Mouse (Mus musculus) hindbrain, postnatal 0 days (tissue): Measurements from ENCODE around the gene Gpr18. TPM values are rescaled to one million over a fixed set of nuclear protein-coding genes. Genes with fewer than 3 reads are reported as not detected.

Experiments
- ATAC-seq: fragments of 200-750 bp; cut with Nextera tagmentation; 2 replicates; pipeline ENCODE4 v1.8.0; 2017; ENCODE audit warnings: mild to moderate bottlenecking, moderate TSS enrichment, moderate library complexity
- DNase-seq: peaks from one replicate; pipeline ENCODE4 v3.0.0-alpha.2; 2015; ENCODE audit warnings: low spot score
- H3K27ac ChIP-seq: fragments of 300-500 bp; sonication (generic); 2 replicates; pipeline ENCODE4 v1.5.1; 2014; ENCODE audit warnings: mild to moderate bottlenecking
- H3K27me3 ChIP-seq: fragments of 300-500 bp; sonication (generic); 2 replicates; pipeline ENCODE4 v1.6.1; 2014; ENCODE audit warnings: low read length, mixed read lengths; ENCODE audit not compliant: insufficient read depth
- H3K36me3 ChIP-seq: fragments of 300-500 bp; sonication (generic); 2 replicates; pipeline ENCODE4 v1.6.1; 2014; ENCODE audit warnings: low read length, mixed read lengths; ENCODE audit not compliant: insufficient read depth
- H3K4me1 ChIP-seq: fragments of 300-500 bp; sonication (generic); 2 replicates; pipeline ENCODE4 v1.6.1; 2014; ENCODE audit warnings: antibody characterized with exemption, low read length, mixed read lengths; ENCODE audit not compliant: insufficient read depth
- H3K4me2 ChIP-seq: fragments of 300-500 bp; sonication (generic); 2 replicates; pipeline ENCODE4 v1.6.1; 2014; ENCODE audit warnings: low read depth, mild to moderate bottlenecking, low read length, moderate library complexity, mixed read lengths
- H3K4me3 ChIP-seq: fragments of 300-500 bp; sonication (generic); 2 replicates; pipeline ENCODE4 v1.5.1; 2014; ENCODE audit warnings: low read length
- H3K9ac ChIP-seq: fragments of 300-500 bp; sonication (generic); replicated peaks from 2 replicates; pipeline ENCODE4 v1.6.1; 2014; ENCODE audit warnings: mild to moderate bottlenecking, low read length, moderate library complexity, mixed read lengths
- H3K9me3 ChIP-seq: fragments of 300-500 bp; sonication (generic); 2 replicates; pipeline ENCODE4 v1.6.1; 2016; ENCODE audit warnings: low read length, mixed read lengths
- CTCF ChIP-seq: IDR thresholded peaks from 2 replicates; pipeline ENCODE4 v1.5.1; 2016; ENCODE audit warnings: antibody characterized with exemption, control low read depth, low read depth
- WGBS: fragments of 180-500 bp; shearing (Covaris S2); extraction: QIAGEN DNeasy Blood & Tissue Kit; methylation state at CpG from one replicate; pipeline ENCODE4 v1.1.7; 2014; 5-methylcytosine and 5-hydroxymethylcytosine counted together
- polyA plus RNA-seq: library from polyadenylated mRNA; unstranded; fragments of >200 nt; fragmentation: Nextera tagmentation; extraction: Ambion mirVana; gene quantifications from 2 replicates; pipeline ENCODE4 v1.2.1, GENCODE M21; 2015
- total RNA-seq: library from RNA; depleted of rRNA; stranded (reverse); fragments of >200 nt; gene quantifications from 2 replicates; pipeline ENCODE4 v1.2.3, GENCODE M21; 2014

Gene Gpr18
- total and polyA plus RNA-seq, 2 experiments from 2014 or later = not detected

GRCm38 (mm10) chr14:121926901-121927300 is 11.3 kb upstream of the Gpr18 start:
- WGBS = 84% methylated on average over 6 of the region's 6 CpGs

DNA sequence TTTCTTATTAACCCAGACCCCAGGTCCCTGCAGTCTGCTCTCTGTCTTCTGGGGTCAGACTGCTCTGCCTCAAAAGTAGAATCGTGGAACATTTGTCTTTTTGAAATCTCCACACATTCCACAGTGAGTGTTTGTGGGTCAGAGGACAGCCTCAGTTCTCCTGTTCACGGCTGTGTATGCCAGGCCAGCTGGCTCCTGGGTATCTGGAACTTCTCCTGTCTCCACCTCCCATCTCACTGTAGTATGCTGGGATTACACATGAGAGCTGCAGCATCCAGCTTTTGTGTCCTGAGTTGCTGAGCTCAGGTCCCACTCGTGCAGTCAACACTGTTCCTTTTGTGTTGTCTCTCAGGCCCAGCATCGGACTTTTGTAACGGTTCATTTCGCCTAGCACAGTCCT is 9.3 kb upstream of the Gpr18 start:
- no peaks in the 10 kb centered on the region for H3K9me3 ChIP-seq
- ATAC-seq = no peak
- no peak overlapping the region for H3K4me2 ChIP-seq
- no peak overlapping the region for H3K4me3 ChIP-seq
- 72% methylated on average over 6 of the region's 6 CpGs for WGBS
- no peak overlapping the region for H3K9ac ChIP-seq
- H3K27me3 ChIP-seq = no peaks in the 10 kb centered on the region
- no peaks in the 10 kb centered on the region for H3K4me1 ChIP-seq
- H3K27ac ChIP-seq = no peak overlapping the region
- no peaks in the 10 kb centered on the region for H3K36me3 ChIP-seq
- no peak for DNase-seq
- TF ChIP-seq CTCF = no peak

More at GRCm38 (mm10) chr14:121926901-121927300, 11.3 kb upstream of the Gpr18 start:
- Histone ChIP-seq H3K9me3 (no peaks in the 10 kb centered on the region), H3K9ac (no peak overlapping the region), H3K4me2 (no peak overlapping the region), H3K4me1 (no peaks in the 10 kb centered on the region), H3K36me3 (no peaks in the 10 kb centered on the region), H3K27ac (no peak overlapping the region), H3K4me3 (no peak overlapping the region), H3K27me3 (no peaks in the 10 kb centered on the region)
- ATAC-seq = no peak
- no peak for TF ChIP-seq CTCF
- DNase-seq = no peak

- Histone ChIP-seq H3K9me3 (no peaks in the 10 kb centered on the region), H3K4me2 (no peak overlapping the region), H3K4me1 (no peaks in the 10 kb centered on the region), H3K27ac (no peak overlapping the region), H3K27me3 (no peaks in the 10 kb centered on the region), H3K4me3 (no peak overlapping the region), H3K36me3 (no peaks in the 10 kb centered on the region), H3K9ac (no peak overlapping the region)
- WGBS = 70% methylated on average over 4 of the region's 4 CpGs
- TF ChIP-seq CTCF = no peak
- DNase-seq = no peak
- ATAC-seq = no peak
Measured at GRCm38 (mm10) chr14:121922731-121923130, 7.2 kb upstream of the Gpr18 start.

DNA sequence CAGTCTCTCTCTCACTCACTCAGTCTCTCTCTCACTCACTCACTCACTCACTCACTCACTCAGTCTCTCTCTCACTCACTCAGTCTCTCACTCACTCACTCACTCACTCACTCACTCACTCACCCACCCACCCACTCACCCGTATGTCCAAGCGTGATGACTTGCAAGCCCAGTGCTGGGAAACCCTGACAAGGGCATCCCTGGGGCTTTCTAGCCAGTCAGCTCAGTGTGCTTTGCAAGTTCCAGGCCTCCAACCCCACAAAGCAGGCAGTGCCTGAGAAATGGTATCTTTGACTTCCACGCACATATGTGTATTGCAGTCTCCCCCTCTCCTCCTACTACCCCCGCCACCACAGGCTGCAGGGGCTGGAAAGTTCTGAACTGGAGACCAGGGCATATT is 6.4 kb upstream of the Gpr18 start:
- H3K4me2 ChIP-seq = no peak overlapping the region
- no peak overlapping the region for H3K27ac ChIP-seq
- no peaks in the 10 kb centered on the region for H3K9me3 ChIP-seq
- H3K36me3 ChIP-seq = peaks cover 1% of the 10 kb centered on the region; the same call in 1 of the 2 replicates
- H3K4me1 ChIP-seq = no peaks in the 10 kb centered on the region
- no peak for ATAC-seq
- no peaks in the 10 kb centered on the region for H3K27me3 ChIP-seq
- TF ChIP-seq CTCF = no peak
- H3K4me3 ChIP-seq = no peak overlapping the region
- 90% methylated on average over 4 of the region's 4 CpGs for WGBS
- no peak for DNase-seq
- no peak overlapping the region for H3K9ac ChIP-seq

DNA sequence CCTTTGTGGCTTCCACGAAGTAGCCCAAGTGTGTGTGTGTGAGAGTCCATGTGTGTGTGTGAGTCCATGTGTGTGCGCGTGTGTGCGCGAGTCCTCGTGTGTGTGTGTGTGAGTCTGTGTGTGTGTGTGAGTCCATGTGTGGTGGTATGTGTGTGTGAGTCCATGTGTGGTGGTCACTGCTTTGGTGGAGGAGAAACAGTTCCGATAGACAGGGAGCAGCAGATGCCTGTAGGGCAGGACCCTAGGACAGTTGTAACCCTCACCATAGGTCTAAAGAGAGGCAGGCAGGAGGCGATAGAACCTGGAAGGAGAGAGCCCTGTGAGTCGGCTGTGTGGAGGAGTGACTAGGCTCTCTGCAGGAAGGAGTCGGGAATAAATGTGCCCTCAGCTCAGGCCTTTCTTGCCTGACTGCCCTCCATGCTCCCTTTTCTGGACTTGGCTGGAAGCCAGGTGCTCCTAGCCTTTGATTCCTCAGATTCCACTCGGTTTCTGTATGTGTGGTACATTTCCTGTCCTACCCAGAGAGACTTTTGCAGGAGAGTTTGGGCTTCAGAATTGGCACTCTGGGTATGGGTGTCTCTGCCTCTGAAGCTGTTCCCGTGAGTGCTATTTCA is 5.0 kb upstream of the Gpr18 start:
- TF ChIP-seq CTCF = no peak
- DNase-seq = no peak

GRCm38 (mm10) chr14:121919752-121920151 is 4.2 kb upstream of the Gpr18 start:
- no peaks in the 10 kb centered on the region for H3K4me1 ChIP-seq
- DNase-seq = peak; percentile 63
- TF ChIP-seq CTCF = peak; percentile 69
- H3K36me3 ChIP-seq = peaks cover 14% of the 10 kb centered on the region; the same call in 1 of the 2 replicates
- no peak overlapping the region for H3K4me3 ChIP-seq
- 32% methylated on average over 3 of the region's 3 CpGs for WGBS
- no peak overlapping the region for H3K27ac ChIP-seq
- H3K27me3 ChIP-seq = no peaks in the 10 kb centered on the region
- H3K4me2 ChIP-seq = no peak overlapping the region
- no peak for ATAC-seq
- no peaks in the 10 kb centered on the region for H3K9me3 ChIP-seq
- H3K9ac ChIP-seq = no peak overlapping the region

More for the DNA sequence above, 5.0 kb upstream of the Gpr18 start:
- peaks cover 14% of the 10 kb centered on the region; the same call in 1 of the 2 replicates for H3K36me3 ChIP-seq
- no peak overlapping the region for H3K27ac ChIP-seq
- H3K9me3 ChIP-seq = no peaks in the 10 kb centered on the region
- no peaks in the 10 kb centered on the region for H3K27me3 ChIP-seq
- no peak overlapping the region for H3K4me3 ChIP-seq
- H3K4me2 ChIP-seq = no peak overlapping the region
- WGBS = 77% methylated on average over 12 of the region's 12 CpGs
- ATAC-seq = no peak
- H3K9ac ChIP-seq = no peak overlapping the region
- no peaks in the 10 kb centered on the region for H3K4me1 ChIP-seq

GRCm38 (mm10) chr14:121918266-121918665 is 2.7 kb upstream of the Gpr18 start:
- DNase-seq = no peak
- Histone ChIP-seq H3K4me3 (no peak overlapping the region), H3K4me2 (no peak overlapping the region), H3K27me3 (no peaks in the 10 kb centered on the region), H3K9me3 (no peaks in the 10 kb centered on the region), H3K36me3 (peaks cover 14% of the 10 kb centered on the region; the same call in 1 of the 2 replicates), H3K4me1 (no peaks in the 10 kb centered on the region), H3K9ac (no peak overlapping the region), H3K27ac (no peak overlapping the region)
- no peak for TF ChIP-seq CTCF
- no peak for ATAC-seq
- 56% methylated on average over 3 of the region's 3 CpGs for WGBS
